Mouse (Mus musculus): ENCODE results near the gene Rubcnl.

Rubcnl gene

GRCm38 (mm10) chr14:75017877-75018825, 2.3 kb downstream of the Rubcnl start:
- no peak for DNase-seq

- DNase-seq, result no peak
These were observed 3.0 kb downstream of the Rubcnl start for GRCm38 (mm10) chr14:75018829-75019228.

GRCm38 (mm10) chr14:75020581-75021253, 4.9 kb downstream of the Rubcnl start:
- DNase-seq, result no peak

- no peak for DNase-seq
These were observed 6.7 kb downstream of the Rubcnl start for GRCm38 (mm10) chr14:75022522-75022921.

DNA sequence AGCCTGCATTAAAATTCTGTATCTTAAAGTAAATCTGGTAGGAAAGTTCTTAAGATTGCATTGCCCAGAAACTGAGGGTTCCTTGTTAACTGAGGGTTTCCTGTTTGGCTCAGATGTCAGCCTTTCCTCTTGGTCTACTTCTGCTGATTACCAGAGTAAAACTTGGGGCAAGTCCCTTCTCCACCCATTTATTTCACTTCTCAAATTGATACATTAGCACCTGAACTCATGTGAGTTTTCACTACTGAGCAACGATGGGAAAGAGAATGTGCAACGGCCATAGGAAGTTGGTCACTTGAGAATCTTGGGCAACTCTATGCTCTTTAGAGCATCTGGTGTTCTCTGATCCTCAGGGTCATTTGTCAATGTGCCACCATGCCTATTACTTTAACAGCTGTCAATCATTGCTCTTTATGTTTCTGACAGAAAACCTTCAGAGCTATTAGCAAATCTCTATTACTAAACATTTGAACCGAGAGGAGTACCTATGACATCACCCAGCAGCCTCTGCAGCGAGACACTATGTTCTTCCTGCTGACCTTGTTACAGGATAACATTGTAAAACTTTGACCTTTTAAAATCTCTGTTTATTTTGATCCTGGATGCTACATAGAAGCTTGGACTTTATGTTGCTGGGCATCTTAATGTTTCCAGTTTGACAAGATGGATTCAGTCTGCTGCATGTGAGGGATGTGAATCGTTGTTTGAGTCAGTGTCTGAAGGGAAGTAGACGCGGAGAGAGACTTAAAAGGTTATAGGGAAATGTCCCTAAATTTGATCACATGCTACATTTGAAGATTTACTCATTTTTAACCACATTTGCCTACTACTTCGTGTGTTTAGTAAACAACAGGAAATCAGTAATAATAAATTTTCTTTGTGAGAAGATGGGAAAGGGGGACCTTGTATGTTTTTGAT, 9.2 kb downstream of the Rubcnl start:
- no peak for DNase-seq

- no peak for DNase-seq
These were observed 14.9 kb downstream of the Rubcnl start for GRCm38 (mm10) chr14:75030764-75031163.

DNA sequence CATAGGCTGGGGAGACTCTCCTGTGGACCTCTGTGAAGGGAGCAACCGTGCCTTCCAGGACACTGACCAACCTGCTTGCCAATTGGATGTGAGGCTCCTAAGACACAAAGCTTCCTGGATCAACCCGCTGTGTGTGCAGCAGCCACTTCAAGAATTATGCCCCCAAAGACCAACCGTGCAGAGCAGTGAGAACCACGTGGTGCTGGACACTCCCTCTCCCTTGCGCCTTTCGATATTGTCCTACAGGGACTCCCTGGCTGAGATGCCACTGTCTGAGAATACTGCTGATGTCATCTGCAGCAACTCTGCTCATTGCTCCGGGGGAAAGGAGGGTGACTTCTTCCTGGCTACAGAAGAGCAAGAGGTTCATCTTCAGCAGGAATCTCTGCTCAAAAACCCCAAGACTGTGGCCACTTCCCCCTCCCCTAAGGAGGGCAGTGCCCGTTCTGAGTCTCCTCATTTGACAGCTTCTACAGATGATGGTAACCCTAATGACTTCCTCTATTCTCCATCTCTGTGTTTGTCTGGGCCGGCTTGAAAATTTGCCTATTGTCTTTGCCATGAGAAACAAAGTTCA, 16.3 kb downstream of the Rubcnl start:
- no peak for DNase-seq

DNA sequence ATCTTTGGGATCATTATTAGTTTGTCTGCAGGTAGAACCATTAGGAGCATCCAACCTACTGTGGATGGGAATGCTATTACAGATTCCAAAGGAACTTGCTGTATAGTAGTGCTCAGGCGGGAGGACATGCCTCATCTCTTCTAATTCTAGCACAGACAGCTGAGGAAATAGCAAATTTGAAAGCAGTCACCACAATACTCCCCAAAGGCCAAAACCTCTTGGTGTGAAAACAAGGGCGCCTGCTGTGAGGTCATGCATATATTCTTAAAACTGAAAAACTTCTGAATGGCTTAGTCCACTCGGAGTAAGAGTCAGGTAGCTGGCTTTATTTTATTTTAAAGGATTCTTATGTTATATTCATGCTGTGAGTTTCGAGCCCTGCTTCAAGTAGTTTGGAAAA, 16.9 kb downstream of the Rubcnl start:
- DNase-seq, result no peak

GRCm38 (mm10) chr14:75034240-75034639, 18.4 kb downstream of the Rubcnl start:
- no peak for DNase-seq

DNA sequence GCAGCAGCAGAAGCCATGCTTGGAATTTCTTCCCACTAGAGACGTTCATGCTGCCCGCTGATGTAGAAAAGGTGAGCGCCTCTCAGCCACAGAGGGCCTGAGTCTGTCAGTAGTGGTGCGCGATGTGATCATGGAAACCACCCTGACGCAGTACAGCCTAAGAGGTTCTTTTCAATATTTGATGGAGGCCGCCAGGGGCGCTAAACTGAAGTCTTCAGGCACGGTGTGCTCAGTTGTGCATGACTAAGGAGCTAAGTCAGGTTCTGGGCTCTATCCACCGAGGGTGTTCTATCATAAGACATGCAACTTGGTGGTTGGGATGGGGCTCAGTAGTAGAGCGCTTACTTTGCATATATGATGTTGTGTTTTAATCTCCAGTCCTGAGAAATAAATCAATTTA, 19.6 kb downstream of the Rubcnl start:
- no peak for DNase-seq

GRCm38 (mm10) chr14:75045184-75045583, 29.4 kb downstream of the Rubcnl start:
- no peak for DNase-seq

GRCm38 (mm10) chr14:75052451-75052850, 36.6 kb downstream of the Rubcnl start:
- DNase-seq, result no peak

DNA sequence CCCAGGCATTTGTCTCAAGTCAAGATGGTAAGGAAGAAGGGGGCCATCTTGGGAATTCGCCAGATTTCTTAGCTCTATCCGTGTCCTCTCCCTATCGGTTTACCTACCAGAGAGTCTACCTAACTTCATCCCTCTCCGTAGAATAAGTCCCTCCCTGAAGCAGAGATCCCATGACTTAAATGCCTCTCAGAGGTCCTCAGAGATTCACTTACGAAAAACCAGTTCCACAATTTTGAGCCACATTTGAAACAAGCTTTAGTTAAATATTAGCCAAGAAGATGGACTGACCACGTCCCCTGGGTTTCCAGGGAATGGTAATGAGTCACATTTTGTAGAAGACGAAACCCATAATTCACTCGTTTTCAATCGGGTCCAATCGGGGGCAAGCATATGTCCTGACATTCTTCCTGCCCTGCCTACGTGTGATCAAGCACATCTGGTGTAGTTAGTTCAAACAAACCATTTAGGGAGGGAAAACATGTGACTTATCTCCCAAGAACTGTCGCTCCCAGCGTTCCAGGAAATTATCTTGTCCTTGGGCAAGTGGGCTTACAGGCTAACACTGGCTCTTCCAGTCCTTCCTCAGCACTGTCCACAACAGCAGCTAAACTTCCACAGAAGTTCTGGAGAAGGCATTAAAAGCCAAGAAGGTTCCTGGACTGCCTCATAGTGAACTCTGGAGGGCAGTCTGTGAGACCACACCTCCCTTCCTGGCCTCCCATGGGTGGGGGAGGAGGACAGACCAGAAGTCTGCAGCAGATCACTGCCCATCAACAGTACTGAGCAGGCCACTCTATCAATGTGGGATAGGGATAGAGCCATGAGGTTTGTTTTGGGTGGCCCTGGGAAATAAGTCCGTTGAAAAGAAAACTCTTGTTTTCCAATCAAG, 38.9 kb downstream of the Rubcnl start:
- DNase-seq, result no peak

DNA sequence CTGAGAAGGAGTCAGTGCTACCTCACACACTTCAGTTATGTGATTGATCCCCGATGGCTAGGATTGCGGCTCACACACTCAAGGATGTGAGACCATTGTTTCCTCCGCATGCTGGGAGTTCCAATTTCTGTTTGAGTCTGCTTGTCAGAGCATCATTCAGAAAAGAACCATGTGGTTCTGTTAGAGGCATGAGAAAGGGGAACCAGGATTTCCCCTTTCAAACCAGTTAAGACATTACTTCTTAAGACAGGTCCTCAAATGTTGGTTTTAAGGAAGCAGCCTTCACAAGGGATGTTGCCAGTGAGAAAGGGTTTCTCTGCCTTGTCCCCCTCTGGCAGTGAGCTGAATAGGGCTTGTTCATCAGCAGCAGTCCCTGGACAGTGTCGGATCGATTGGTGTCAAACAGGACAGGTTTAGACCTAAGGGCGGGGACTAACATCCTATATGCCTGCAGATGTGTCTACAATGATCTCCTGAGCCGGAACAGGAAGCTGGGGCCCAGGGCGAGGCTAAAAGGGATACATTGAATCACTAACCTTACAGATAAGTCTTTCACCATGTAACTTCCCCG, 41.1 kb downstream of the Rubcnl start:
- no peak for DNase-seq

- DNase-seq, result no peak
These were observed 44.7 kb downstream of the Rubcnl start for GRCm38 (mm10) chr14:75060562-75060961.

DNA sequence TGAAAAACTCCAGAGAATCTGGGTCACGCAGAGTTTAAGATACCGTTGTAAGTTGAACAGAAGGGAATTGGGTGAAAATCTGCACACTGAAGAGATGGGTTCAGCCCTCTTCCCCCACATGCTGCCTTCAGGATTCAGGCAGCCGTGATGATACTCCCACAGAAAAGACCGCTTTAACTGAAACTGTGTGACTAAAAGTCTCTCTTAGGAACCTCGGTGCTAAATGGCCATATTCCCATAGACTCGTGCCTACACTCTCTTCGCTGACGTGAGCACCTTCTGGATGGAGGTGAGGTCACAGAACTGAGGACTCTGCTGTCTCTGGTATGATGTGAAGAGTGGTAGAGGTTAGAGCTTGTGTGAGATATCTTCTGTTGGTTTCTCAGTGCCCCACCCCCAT, 48.1 kb downstream of the Rubcnl start:
- DNase-seq, result no peak

DNA sequence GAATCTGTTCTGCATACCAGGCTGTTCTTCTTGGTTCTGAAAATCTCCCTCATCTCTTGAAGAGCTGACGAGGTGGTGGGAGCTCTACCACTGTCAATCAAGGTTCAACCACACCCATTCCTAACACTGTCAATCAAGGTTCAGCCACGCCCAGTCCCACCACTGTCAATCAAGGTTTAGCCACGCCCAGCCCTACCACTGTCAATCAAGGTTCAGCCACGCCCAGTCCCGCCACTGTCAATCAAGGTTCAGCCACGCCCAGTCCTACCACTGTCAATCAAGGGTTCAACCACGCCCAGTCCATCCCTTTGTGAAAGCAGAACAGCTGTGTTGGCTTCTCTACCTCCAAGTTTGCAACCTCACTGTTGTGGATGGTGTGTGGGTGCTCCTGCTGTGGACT, 48.7 kb downstream of the Rubcnl start:
- no peak for DNase-seq

DNA sequence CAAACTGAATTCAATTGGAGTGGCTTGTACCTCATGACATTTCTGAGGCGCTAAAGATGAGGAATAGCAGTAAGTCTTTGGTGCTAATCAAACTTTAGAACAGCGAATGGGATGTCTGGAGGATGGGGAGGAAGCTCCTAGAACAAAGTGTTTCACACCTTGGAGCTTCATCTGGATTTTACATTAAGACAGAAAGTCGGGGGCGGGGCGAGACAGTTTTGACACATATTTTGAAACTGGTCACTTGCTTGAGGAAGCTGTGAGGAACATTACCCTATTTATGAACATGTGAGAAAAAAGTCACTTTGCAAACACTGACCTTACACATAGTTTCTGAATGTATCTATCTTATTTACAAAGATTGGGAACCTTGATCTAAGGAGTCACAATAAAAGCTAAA, 49.4 kb downstream of the Rubcnl start:
- no peak for DNase-seq

- no peak for DNase-seq
These were observed 52.7 kb downstream of the Rubcnl start for GRCm38 (mm10) chr14:75068430-75069112.

DNA sequence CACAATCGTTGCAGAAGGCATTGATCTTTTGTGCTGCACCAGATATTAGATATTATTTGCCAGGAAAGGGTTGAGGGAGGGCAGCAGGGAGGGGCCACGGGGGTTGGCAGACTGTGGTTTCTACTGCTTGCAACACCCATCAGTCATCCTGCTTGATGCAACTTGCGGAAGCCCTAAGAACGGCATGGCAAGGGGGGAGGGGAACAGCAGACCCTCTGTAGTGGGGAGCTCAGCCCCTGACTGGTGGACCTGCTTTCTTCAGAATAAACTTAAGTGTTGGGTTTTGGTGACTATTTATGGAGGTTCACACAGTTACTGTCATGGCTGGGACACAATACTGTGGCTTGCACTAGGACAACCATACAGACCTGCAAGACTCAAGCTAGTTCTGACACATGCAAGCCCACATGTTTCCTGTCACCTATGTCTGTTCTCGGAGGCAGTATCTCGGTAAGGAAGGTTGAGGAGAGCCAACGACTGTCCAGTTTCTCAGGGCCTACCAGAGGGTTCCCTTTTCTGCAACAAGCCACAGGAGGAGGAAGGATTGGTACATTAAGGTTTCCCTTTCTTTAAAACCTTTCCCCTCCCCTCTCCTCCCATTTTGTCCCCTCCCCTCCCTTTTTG, 53.6 kb downstream of the Rubcnl start:
- no peak for DNase-seq
